Mouse (Mus musculus): ENCODE data around the gene Psmb8.

Psmb8 gene

GRCm38 (mm10) chr17:34193468-34193867, 4.1 kb upstream of the Psmb8 start:
- DNase-seq, result no peak

DNA sequence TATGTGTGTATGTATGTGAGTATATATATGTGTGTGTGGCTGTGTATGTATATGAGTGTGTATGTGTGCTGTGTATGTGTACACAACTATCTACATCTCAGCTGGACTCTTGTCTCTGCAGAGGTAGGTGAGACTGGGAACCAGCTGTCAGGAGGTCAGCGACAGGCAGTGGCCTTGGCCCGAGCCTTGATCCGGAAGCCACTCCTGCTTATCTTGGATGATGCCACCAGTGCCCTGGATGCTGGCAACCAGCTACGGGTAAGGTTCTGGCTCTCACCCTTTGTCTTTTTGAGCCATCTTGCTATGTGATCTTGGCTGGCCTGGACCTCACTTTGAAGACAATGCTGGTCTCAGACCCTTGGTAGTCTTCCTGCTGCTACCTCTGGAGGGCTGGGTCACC, 2.8 kb upstream of the Psmb8 start:
- DNase-seq, result no peak

DNA sequence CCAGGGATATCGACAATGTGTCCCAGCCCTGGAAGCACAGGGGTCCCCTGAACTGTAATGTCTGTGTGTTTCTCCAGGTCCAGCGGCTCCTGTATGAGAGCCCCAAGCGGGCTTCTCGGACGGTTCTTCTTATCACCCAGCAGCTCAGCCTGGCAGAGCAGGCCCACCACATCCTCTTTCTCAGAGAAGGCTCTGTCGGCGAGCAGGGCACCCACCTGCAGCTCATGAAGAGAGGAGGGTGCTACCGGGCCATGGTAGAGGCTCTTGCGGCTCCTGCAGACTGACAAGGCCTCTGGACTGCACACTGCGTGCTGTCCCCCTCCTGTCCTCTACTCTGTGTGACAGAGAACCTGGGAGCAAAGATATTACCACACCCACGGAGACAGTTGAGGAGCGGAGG, 1.0 kb upstream of the Psmb8 start:
- no peak for DNase-seq

DNA sequence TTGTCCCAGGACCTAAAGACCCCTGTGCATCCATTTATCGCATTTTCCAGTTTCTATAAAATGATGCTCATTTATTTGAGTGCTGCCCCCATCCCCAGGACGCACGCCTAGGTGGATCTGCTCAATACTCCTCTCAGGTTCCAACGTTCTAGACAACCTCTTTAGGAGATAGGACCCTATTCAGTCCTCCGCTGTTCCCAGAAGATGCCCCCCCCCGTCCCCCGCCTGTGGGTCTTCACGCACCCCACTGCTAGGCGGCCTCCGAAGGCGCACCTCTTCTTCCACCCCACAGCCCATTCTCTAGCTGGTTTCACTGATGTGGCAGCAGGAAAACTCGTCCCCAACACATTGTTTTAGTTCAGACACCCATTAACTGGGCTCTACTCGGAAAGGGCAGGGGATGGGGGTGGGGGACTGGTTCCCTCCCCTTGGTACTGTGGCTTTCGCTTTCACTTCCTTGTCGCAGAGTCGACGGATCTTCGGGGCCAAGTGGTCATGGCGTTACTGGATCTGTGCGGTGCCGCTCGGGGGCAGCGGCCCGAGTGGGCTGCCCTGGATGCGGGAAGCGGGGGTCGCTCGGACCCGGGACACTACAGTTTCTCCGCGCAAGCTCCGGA, 491 bp downstream of the Psmb8 start:
- DNase-seq, result peak; percentile 67 to 78

- DNase-seq, result no peak
These were observed 996 bp downstream of the Psmb8 start for GRCm38 (mm10) chr17:34198521-34198912.

GRCm38 (mm10) chr17:34199050-34199619, 1.6 kb downstream of the Psmb8 start:
- no peak for DNase-seq

GRCm38 (mm10) chr17:34200047-34200446, 2.5 kb downstream of the Psmb8 start:
- no peak for DNase-seq

- DNase-seq, result no peak
These were observed 3.4 kb downstream of the Psmb8 start for GRCm38 (mm10) chr17:34200772-34201505.

DNA sequence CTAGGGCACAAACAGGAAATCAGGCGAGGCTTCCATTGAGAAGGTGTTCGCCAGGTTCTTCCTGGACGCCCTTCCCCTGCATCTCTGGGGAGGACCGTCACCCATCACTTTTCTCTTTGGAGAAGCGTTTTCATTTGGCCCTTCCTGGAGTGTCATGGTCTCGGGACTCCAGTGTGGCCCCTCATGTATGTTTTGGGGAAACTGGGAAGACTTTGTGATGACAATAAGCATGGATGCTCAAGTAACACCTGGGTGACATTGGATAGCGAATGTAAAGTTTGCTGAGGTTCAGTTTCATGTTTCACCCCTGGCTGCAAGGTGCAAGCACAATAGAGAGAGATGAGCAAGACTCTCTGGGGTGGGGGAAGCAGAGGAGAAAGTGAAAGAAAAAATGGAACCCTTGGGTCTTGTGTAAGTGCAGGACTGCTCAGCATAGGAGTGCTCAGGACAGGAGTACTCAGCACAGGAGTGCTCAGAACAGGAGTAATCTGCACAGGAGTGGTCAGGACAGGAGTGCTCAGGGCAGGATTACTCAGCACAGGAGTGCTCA, 4.1 kb downstream of the Psmb8 start:
- DNase-seq, result peak in 1 of 2 experiments; percentile 25

DNA sequence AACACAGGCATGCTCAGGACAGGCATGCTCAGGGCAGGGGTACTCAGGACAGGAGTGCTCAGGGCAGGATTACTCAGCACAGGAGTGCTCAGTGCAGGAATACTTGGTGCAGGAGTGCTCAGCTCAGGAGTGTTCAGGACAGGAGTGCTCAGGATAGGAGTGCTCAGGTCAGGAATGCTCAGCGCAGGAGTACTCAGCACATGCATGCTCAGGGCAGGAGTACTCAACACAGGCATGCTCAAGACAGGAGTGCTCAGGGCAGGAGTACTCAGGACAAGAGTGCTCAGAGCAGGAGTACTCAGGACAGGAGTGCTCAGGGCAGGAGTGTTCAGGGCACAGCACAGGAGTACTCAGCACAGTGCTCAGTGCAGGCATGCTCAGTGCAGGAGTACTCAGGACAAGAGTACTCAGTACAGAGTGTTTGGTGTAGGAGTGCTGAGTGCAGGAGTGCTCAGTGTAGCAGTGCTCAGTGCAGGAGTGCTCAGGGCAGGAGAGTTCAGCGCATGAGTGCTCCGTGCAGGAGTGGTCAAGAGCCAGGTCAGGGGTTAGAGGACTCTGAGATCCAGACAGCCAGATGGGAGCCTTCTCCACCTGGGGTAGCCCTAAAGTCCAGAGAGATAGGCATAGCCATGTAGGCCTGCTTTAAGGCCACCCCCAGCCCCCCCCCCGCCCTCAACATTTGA, 5.4 kb downstream of the Psmb8 start:
- DNase-seq, result peak in 1 of 2 experiments; percentile 17

DNA sequence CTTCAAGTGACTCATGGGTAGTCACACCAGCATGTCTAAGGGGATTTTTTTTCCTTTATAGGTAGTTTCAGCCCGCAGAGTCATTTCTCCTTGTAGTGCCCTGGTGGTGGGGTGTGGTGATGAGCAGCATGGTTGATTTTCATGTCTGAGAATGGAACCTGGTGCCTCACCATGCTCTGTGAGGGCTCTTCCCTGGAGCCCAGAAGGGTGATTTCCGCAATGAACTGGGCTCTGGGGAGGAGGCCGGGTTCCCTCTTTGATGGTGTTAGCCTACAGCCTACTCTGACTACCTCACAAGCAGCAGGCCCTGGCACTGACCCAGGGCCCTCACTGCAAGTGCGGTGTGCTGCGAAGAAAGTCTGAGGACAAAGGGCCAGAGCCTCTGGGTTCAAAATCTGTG, 5.9 kb downstream of the Psmb8 start, which contains the start of gene Tap2:
Gene Tap2, plus strand, starts transcription at position 84 of the 400 bp plus-strand sequence.
- peak in 1 of 2 experiments; percentile 32 for DNase-seq

- peak; percentile 91 to 92 for DNase-seq
These were observed 6.9 kb downstream of the Psmb8 start for GRCm38 (mm10) chr17:34204303-34205010.

DNA sequence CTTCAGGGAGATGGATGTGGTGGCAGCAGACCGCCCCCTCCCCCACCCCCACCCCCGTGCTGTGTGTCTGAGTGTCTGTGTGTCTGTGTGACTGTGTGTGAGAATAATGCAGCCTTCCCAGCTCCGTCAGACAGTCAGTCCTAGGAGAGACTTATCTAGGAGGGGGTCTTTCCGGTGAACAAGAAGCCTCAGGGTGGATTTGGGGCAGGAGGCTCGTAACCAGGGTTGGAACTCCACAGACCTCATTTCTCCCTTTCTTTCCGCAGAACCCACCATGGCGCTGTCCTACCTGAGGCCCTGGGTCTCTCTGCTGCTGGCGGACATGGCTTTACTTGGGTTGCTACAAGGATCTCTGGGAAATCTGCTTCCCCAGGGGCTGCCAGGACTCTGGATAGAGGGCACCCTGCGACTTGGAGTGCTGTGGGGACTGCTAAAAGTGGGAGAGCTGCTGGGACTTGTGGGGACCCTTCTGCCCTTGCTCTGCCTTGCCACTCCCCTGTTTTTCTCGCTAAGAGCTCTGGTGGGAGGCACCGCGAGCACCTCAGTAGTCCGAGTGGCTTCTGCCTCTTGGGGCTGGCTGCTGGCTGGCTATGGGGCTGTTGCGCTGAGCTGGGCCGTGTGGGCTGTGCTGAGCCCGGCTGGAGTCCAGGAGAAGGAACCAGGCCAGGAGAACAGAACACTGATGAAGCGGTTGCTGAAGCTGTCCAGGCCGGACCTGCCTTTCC, 7.7 kb downstream of the Psmb8 start:
- peak in 1 of 2 experiments; percentile 48 for DNase-seq

- peak; percentile 32 to 43 for DNase-seq
These were observed 8.2 kb downstream of the Psmb8 start for GRCm38 (mm10) chr17:34205746-34206176.

DNA sequence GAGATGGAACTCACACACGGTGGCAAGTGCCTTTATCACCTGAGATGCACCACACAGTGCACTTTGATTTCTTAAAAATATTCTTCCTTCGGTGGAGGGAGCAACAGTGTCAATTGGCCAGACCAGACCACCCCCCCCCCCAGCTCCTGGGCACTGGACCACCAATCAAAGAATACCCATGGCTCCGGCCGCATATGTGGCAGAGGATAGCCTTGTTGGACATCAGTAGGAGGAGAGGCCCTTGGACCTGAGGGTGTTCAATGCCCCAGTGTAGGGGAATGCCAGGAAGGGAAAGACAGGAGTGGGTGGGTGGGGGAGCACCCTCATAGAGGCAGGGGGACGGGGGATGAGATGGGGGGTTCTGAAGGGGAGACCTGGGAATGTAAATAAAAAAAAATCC, 9.2 kb downstream of the Psmb8 start:
- DNase-seq, result peak in 1 of 2 experiments; percentile 32

GRCm38 (mm10) chr17:34207456-34207855, 9.9 kb downstream of the Psmb8 start:
- peak in 1 of 2 experiments; percentile 30 for DNase-seq

- DNase-seq, result peak in 1 of 2 experiments; percentile 20
These were observed 10.3 kb downstream of the Psmb8 start for GRCm38 (mm10) chr17:34207866-34208265.

DNA sequence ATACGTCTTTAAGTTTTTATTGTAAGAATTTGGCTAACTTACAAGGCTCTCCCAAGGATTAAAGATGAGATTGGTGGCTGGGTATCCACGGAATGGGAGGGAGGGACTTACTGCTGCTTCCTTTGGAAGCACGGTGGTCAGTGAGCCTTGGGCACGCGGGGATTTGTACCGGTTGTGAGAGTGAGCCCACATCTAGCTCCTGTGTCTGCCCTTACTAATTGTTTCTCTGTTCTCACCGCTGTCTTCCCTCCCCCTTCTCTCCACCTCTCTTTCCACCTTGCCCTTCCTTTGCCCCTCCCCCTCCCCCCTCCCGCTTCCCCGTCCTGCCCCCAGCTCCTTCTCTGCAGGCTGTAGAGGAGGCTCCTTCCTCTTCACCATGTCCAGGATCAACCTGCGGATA, 10.9 kb downstream of the Psmb8 start:
- DNase-seq, result peak in 1 of 2 experiments; percentile 24

DNA sequence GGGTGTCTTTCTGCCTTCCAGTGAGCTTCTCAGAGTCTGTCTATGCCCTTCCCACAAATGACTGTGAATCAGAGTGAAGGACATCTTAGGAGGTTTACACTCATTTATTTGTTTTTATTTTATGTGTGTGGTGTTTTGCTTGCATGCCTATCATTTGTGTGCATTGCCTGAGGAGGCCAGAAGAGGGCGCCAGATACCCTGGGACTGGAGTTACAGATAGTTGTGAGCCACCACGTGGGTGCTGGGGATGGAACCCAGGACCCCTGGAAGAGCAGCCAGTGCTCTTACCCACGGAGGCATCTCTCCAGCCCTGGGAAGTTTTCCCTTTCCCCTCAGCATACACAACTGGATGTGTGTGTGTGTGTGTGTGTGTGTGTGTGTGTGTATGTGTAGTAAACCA, 12.2 kb downstream of the Psmb8 start:
- DNase-seq, result peak in 1 of 2 experiments; percentile 13

GRCm38 (mm10) chr17:34210599-34210998, 13.1 kb downstream of the Psmb8 start:
- no peak for DNase-seq

DNA sequence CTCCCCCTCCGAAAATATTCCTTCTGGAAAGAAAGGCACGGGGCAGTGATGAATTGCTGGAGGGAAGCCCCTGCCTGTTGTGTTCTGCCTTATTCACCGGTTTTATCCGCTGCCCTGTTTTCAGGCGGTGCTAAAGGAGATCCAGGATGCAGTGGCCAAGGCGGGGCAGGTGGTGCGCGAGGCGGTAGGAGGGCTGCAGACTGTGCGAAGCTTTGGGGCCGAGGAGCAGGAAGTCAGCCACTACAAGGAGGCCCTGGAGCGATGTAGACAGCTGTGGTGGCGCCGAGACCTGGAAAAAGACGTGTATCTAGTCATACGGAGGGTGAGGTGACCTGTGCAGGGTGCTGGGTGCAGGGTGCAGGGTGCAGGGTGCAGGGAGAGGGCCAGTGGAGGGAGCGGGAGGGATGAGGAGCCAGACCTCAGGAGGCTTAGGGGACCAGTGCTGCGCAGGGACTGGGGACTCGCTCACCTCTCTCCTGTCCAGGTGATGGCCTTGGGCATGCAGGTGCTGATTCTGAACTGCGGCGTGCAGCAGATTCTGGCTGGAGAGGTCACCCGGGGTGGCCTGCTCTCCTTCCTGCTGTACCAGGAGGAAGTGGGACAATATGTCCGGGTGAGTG, 14.3 kb downstream of the Psmb8 start:
- peak in 1 of 2 experiments; percentile 33 for DNase-seq
